In the genomic region with DNA sequence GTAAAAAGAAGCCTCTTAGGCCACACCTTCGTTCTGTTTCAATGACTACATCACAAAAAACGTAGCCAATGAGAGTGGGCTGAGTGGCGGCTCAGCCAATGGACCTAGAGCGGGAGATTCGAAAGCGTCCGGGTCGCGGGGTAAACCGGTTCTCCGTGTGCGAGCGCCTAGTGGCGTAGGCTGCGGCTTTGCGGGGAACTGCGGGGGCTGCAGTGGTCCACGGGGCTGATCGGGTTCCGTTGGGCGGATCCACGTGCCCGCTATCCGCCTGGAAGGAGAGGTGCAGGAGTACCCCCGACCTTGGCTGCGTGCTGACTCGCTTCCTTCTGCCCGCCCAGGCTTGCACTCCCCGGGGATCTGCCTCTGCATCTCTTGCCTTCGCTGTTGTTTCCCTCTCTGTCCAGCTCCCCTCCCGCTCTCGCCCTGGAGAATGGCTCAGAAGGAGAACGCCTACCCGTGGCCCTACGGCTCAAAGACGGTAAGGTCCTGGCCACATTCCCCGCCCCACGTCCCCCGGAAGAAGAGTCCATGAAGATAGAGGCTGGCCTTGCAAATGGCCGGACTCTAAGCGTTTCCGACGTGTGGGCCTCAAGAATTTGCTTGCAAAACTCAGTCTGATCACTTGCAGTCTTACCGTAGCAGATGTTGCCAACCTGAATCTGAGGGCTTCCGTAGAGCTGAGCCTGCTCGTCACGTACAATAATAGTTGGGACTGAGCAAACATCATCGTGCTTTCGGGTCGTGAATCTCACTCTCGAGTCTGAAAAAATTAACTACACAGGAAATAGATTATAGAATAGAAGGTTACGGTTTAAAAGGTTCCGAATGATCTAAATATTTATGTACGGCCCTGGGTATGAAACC, we compare ENCODE assay signal across 8 mouse cellular contexts. TPM values are rescaled to one million over a fixed set of nuclear protein-coding genes. Genes with fewer than 3 reads are reported as not detected.
A peak's percentile ranks its signal among the peaks of the same experiment; 100 is the strongest.
DNase-seq lines count a peak whose midpoint lies in the region; ATAC-seq and TF ChIP-seq lines count a peak whose summit lies in the region.

Gene Aurkb, plus strand, starts transcription at position 117 of the 864 bp plus-strand sequence.

- peak within 1 kb of the TSS; percentile 77 for H3K4me2 ChIP-seq in intestine, embryonic 15.5 days (replicated peaks)
- peak within 1 kb of the TSS; percentile 81 for H3K4me2 ChIP-seq in limb, embryonic 14.5 days (replicated peaks; ENCODE audit: low read depth, low read length, severe bottlenecking)
- H3K4me2 ChIP-seq in midbrain, embryonic 15.5 days, result peak within 1 kb of the TSS; percentile 98

- H3K36me3 ChIP-seq in intestine, embryonic 15.5 days, result peaks cover 19% of the 10 kb centered on the region
- peaks cover 28% of the 10 kb centered on the region for H3K36me3 ChIP-seq in limb, embryonic 14.5 days (ENCODE audit: control insufficient read depth, insufficient read depth, low read length)
- no peaks in the 10 kb centered on the region for H3K36me3 ChIP-seq in midbrain, embryonic 15.5 days (replicated peaks)

- H3K9me3 ChIP-seq in intestine, embryonic 15.5 days, result no peaks in the 10 kb centered on the region
- H3K9me3 ChIP-seq in limb, embryonic 14.5 days (ENCODE audit: control insufficient read depth, low read length), result no peaks in the 10 kb centered on the region
- no peaks in the 10 kb centered on the region for H3K9me3 ChIP-seq in midbrain, embryonic 15.5 days

- no peak for TF ChIP-seq POLR2A in limb, embryonic 14.5 days (IDR thresholded peaks at IDR 0.05; ENCODE audit: borderline replicate concordance, extremely low read depth, insufficient read depth, insufficient read length)

- peak within 1 kb of the TSS; percentile 73 for H3K9ac ChIP-seq in intestine, embryonic 15.5 days
- H3K9ac ChIP-seq in limb, embryonic 14.5 days (ENCODE audit: low read depth, low read length, severe bottlenecking), result peak within 1 kb of the TSS; percentile 75
- peak within 1 kb of the TSS; percentile 15; the same call in 1 of the 2 replicates for H3K9ac ChIP-seq in midbrain, embryonic 15.5 days

- no peaks in the 10 kb centered on the region for H3K27me3 ChIP-seq in intestine, embryonic 15.5 days (replicated peaks)
- H3K27me3 ChIP-seq in limb, embryonic 14.5 days (ENCODE audit: control insufficient read depth, insufficient read depth, low read length), result no peaks in the 10 kb centered on the region
- no peaks in the 10 kb centered on the region for H3K27me3 ChIP-seq in midbrain, embryonic 15.5 days (replicated peaks)

- WGBS in intestine, embryonic 15.5 days, result under 1% methylated on average over 54 of the region's 54 CpGs
- 1% methylated on average over 51 of the region's 54 CpGs for WGBS in limb, embryonic 14.5 days
- WGBS in midbrain, embryonic 15.5 days, result 1% methylated on average over 54 of the region's 54 CpGs

- intact Hi-C loops in gastrocnemius, postnatal 36 days (cut with DNase I), result loop anchor here (10.0 kb wide), 1 partner anchor 189 kb away; the partner anchor contains the start of gene Gucy2e

- H3K27ac ChIP-seq in intestine, embryonic 15.5 days, result peak within 1 kb of the TSS; percentile 96
- peak within 1 kb of the TSS; percentile 88 for H3K27ac ChIP-seq in limb, embryonic 14.5 days (replicated peaks; ENCODE audit: low read depth, low read length)
- 0 out of 2 replicates have a peak within 1 kb of the TSS, but pooled peaks have one; percentile 2 for H3K27ac ChIP-seq in midbrain, embryonic 15.5 days

- peak within 1 kb of the TSS; percentile 72 for H3K4me3 ChIP-seq in intestine, embryonic 15.5 days (replicated peaks)
- peak within 1 kb of the TSS; percentile 83 for H3K4me3 ChIP-seq in limb, embryonic 14.5 days (replicated peaks; ENCODE audit: low read length)
- H3K4me3 ChIP-seq in midbrain, embryonic 15.5 days, result peak within 1 kb of the TSS; percentile 56

- ATAC-seq in intestine, embryonic 15.5 days, result peak; percentile 85
- ATAC-seq in limb, embryonic 14.5 days (ENCODE audit: low FRiP score, low read depth), result peak; percentile 58
- ATAC-seq in midbrain, embryonic 15.5 days (replicated peaks), result peak; percentile 64

- DNase-seq in 3134 (ENCODE audit: extremely low read depth, insufficient read length, low spot score), result peak; percentile 91
- peak; percentile 61 to 66 for DNase-seq in adrenal gland, adult 18-20 months (ENCODE audit: low spot score in 2 of 2)
- peak; percentile 97 for DNase-seq in embryo, embryonic 10.5 days (ENCODE audit: low spot score)
- DNase-seq in gastrocnemius, postnatal 36 days, result peak; percentile 55 to 80
- peak; percentile 96 for DNase-seq in limb, embryonic 14.5 days (ENCODE audit: low spot score)
- DNase-seq in spleen, postnatal 10 days (ENCODE audit: low spot score in 2 of 2), result peak; percentile 83 to 92

- H3K4me1 ChIP-seq in intestine, embryonic 15.5 days (replicated peaks), result peaks cover 23% of the 10 kb centered on the region
- peaks cover 14% of the 10 kb centered on the region; the same call in 1 of the 2 replicates for H3K4me1 ChIP-seq in limb, embryonic 14.5 days (ENCODE audit: control insufficient read depth, insufficient read depth, low read length)
- peaks cover 13% of the 10 kb centered on the region for H3K4me1 ChIP-seq in midbrain, embryonic 15.5 days

RNA-seq across cellular contexts. Expression of gene Aurkb, which starts in this region (rescaled TPM):
- total RNA-seq in adrenal gland, adult 18-20 months (2021), result 1 to 10 TPM; 1.4 to 1.9 TPM
- 1 to 10 TPM in 1 of 2 experiments, under 1 TPM in 1; 0.51 to 1.1 TPM for total RNA-seq in gastrocnemius, postnatal 36 days (2021)
- 133 and 135 TPM in 2 replicates for polyA plus RNA-seq in intestine, embryonic 15.5 days (2015; fragmentation: Nextera tagmentation; extraction: Ambion mirVana)
- 124 and 144 TPM in 2 replicates for polyA plus RNA-seq in limb, embryonic 14.5 days (2012; rRNA removed)
- polyA plus RNA-seq in limb, embryonic 14.5 days (2014; fragmentation: Nextera tagmentation; extraction: Ambion mirVana), result 109 and 116 TPM in 2 replicates
- polyA plus RNA-seq in midbrain, embryonic 15.5 days (2015; fragmentation: Nextera tagmentation; extraction: Ambion mirVana), result 17.7 and 23.9 TPM in 2 replicates

Comparison
In these comparisons a context has a peak if more than half of its experiments do, and no peak if none do; other contexts are left out.
1. Peak in every context shown above with its lines: DNase-seq, ATAC-seq, H3K4me3 ChIP-seq and H3K27ac ChIP-seq.
2. H3K27ac ChIP-seq: peak in every context shown above with its lines; median percentile 96 in intestine, embryonic 15.5 days; 88 in limb, embryonic 14.5 days; 2 in midbrain, embryonic 15.5 days.
3. H3K9ac ChIP-seq: peak in every context shown above with its lines; median percentile 75 in limb, embryonic 14.5 days; 73 in intestine, embryonic 15.5 days; 15 in midbrain, embryonic 15.5 days.